Mouse (Mus musculus): ENCODE measurements at regions not wholly inside any gene's neighbourhood (a gene's known extent, or its start where the extent isn't known, plus 50 kb on each side); places are given as distances from the start of the nearest gene placed in this dataset.

DNA sequence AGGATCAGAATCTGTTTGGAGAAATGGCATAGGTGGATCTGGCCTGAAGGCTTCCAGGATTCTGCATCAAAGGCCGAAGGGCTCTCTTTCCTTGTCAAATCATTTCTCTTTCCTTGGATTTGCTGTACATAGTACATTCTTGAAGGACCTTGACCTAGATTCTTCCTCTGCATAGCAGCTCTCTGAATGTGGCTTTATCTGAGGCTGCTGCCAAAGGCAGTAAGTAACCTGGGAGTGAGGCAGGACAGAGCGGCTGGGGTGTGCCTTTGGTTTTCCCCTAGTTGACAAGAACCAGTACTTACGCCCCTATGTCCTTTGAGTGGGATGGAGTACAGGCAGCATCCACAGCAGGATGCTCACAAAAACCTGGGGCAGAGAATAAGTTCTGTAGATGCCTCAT is 103.7 kb upstream of the Gls start:
- Histone ChIP-seq H3K4me1 (ENCODE audit: control insufficient read depth, insufficient read depth, low read length) (peaks cover 9% of the 10 kb centered on the region; the same call in 1 of the 2 replicates), H3K27ac (ENCODE audit: insufficient read depth, low read depth, low read length) (no peak overlapping the region), H3K27me3 (replicated peaks; ENCODE audit: control insufficient read depth, insufficient read depth, low read length) (no peaks in the 10 kb centered on the region), H3K4me3 (ENCODE audit: insufficient read depth, low read depth, low read length) (no peak overlapping the region), H3K36me3 (ENCODE audit: control insufficient read depth, insufficient read depth, low read length) (no peaks in the 10 kb centered on the region)
- WGBS, result 74% methylated on average over 3 of the region's 3 CpGs
- TF ChIP-seq CTCF (conservative IDR thresholded peaks at IDR 0.05; ENCODE audit: insufficient read depth, insufficient read length, low read depth, low read length), result no peak
- TF ChIP-seq POLR2A (IDR thresholded peaks at IDR 0.05; ENCODE audit: low read depth, low read length), result no peak
- peak; percentile 9 for DNase-seq

DNA sequence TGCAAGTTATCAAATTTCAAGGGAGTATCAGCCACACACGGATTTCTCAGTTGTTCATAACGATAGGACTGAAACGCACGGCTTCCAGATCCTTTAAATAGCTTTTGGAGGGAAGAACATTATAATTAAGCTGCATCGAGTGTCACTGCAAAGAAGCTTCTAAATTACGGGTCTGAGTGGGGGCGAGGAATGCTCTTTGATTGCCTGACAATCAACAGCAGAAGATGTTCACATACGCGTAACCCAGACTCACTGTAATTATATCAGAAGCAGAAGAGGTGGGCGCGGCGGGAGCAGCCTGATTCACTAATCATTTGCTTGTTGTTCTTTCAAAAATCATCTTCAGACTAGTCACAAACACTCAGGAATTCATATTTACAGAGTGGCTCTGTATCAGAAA is 99.0 kb upstream of the Gls start:
- DNase-seq, result no peak
- H3K4me3 ChIP-seq (ENCODE audit: insufficient read depth, low read depth, low read length), result no peak overlapping the region
- H3K36me3 ChIP-seq (ENCODE audit: control insufficient read depth, insufficient read depth, low read length), result no peaks in the 10 kb centered on the region
- H3K27me3 ChIP-seq (replicated peaks; ENCODE audit: control insufficient read depth, insufficient read depth, low read length), result no peaks in the 10 kb centered on the region
- no peak for TF ChIP-seq POLR2A (IDR thresholded peaks at IDR 0.05; ENCODE audit: low read depth, low read length)
- H3K27ac ChIP-seq (ENCODE audit: insufficient read depth, low read depth, low read length), result no peak overlapping the region
- WGBS, result 42% methylated on average over 12 of the region's 12 CpGs
- H3K4me1 ChIP-seq (ENCODE audit: control insufficient read depth, insufficient read depth, low read length), result no peaks in the 10 kb centered on the region

DNA sequence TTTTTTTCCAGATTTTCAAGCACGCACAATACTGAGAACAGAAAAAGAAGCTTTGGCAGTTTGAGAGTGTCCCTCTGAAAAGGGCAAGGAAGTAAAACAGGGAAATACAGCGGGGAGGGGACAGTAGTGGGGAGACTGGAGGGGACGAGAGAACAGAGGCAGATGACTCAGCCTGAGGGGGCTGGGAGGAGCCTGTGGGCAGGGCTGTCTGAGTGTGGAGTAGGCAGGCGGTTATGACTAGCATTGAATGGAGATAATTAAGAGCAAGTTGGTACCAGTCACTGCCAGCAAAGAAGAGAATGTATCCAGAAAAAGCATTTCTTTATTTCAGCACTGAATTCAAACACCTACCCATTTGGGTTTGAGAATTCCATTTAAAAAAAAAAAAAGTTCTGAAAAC is 98.4 kb upstream of the Gls start:
- Histone ChIP-seq H3K27ac (ENCODE audit: insufficient read depth, low read depth, low read length) (no peak overlapping the region), H3K36me3 (ENCODE audit: control insufficient read depth, insufficient read depth, low read length) (no peaks in the 10 kb centered on the region), H3K27me3 (replicated peaks; ENCODE audit: control insufficient read depth, insufficient read depth, low read length) (no peaks in the 10 kb centered on the region), H3K4me3 (ENCODE audit: insufficient read depth, low read depth, low read length) (no peak overlapping the region), H3K4me1 (ENCODE audit: control insufficient read depth, insufficient read depth, low read length) (no peaks in the 10 kb centered on the region)
- peak; percentile 3 for DNase-seq
- WGBS, result 42% methylated on average over 4 of the region's 4 CpGs
- TF ChIP-seq POLR2A (IDR thresholded peaks at IDR 0.05; ENCODE audit: low read depth, low read length), result no peak
- no peak for TF ChIP-seq CTCF (conservative IDR thresholded peaks at IDR 0.05; ENCODE audit: insufficient read depth, insufficient read length, low read depth, low read length)

DNA sequence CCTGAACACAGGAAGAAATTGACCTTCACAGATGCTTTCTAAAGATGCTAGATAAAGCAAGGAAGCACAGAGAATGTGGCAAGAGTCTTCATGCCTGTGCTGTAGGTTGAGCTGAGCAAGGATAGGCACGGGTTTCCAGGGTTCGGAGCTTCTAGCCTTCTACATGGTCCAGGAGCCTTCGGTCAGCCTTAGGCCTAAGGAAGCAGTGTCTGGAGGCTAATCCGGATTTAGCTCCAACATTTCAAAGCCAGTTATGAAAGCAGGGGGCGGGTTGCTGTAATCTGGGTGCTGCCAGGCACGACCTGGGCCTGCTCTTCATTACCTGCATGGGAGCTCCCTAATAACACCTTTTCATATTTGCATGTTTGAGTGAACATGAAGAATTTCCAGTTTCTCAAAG is 97.5 kb upstream of the Gls start:
- Histone ChIP-seq H3K4me1 (ENCODE audit: control insufficient read depth, insufficient read depth, low read length) (no peaks in the 10 kb centered on the region), H3K36me3 (ENCODE audit: control insufficient read depth, insufficient read depth, low read length) (no peaks in the 10 kb centered on the region), H3K27ac (ENCODE audit: insufficient read depth, low read depth, low read length) (no peak overlapping the region), H3K27me3 (replicated peaks; ENCODE audit: control insufficient read depth, insufficient read depth, low read length) (no peaks in the 10 kb centered on the region), H3K4me3 (ENCODE audit: insufficient read depth, low read depth, low read length) (no peak overlapping the region)
- TF ChIP-seq CTCF (conservative IDR thresholded peaks at IDR 0.05; ENCODE audit: insufficient read depth, insufficient read length, low read depth, low read length) (no peak), POLR2A (IDR thresholded peaks at IDR 0.05; ENCODE audit: low read depth, low read length) (no peak)
- 81% methylated on average over 6 of the region's 6 CpGs for WGBS
- no peak for DNase-seq

DNA sequence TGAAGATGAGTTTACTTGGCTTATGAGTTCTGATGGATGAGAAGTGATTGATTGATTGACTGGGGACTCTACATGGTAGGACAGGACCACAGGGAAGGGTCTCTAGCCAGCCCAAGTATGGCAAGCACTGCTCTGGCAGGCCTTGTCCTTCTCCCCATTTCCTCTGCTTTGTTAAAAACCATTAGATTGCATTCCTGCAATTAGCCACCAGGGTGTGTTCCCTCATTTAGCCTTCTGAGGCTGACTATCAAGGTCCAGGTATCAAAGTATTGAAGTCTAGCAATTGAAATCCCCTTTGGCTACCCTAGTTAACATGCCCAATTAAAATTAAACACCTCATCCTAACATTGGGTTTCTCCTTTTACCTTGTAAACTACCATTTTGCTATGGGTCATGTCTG is 95.5 kb upstream of the Gls start:
- Histone ChIP-seq H3K36me3 (ENCODE audit: control insufficient read depth, insufficient read depth, low read length) (no peaks in the 10 kb centered on the region), H3K27ac (ENCODE audit: insufficient read depth, low read depth, low read length) (no peak overlapping the region), H3K27me3 (replicated peaks; ENCODE audit: control insufficient read depth, insufficient read depth, low read length) (no peaks in the 10 kb centered on the region), H3K4me3 (ENCODE audit: insufficient read depth, low read depth, low read length) (no peak overlapping the region), H3K4me1 (ENCODE audit: control insufficient read depth, insufficient read depth, low read length) (no peaks in the 10 kb centered on the region)
- DNase-seq, result no peak
- no peak for TF ChIP-seq POLR2A (IDR thresholded peaks at IDR 0.05; ENCODE audit: low read depth, low read length)
- no peak for TF ChIP-seq CTCF (conservative IDR thresholded peaks at IDR 0.05; ENCODE audit: insufficient read depth, insufficient read length, low read depth, low read length)

DNA sequence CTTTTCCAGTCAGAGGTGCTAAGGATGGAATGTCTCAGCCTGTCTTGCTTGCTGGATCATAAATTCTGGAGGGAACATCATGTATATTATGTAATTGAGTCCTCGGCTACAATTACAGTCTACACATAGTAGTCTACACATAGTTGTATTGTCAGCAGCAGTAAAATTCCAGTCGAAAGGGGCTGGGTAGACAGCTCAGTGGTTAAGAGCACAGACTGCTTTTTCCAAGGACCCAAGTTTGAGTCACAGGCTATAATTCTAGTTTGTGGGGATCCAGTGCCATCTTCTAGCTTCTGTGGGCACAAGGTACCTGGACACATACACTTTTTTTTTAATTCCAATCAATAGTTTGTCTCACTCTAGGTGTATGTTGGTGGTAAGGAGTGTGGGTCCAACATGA is 91.3 kb upstream of the Gls start:
- H3K4me1 ChIP-seq (ENCODE audit: control insufficient read depth, insufficient read depth, low read length), result no peaks in the 10 kb centered on the region
- no peaks in the 10 kb centered on the region for H3K36me3 ChIP-seq (ENCODE audit: control insufficient read depth, insufficient read depth, low read length)
- 57% methylated on average over 2 of the region's 2 CpGs for WGBS
- no peak overlapping the region for H3K27ac ChIP-seq (ENCODE audit: insufficient read depth, low read depth, low read length)
- H3K27me3 ChIP-seq (replicated peaks; ENCODE audit: control insufficient read depth, insufficient read depth, low read length), result no peaks in the 10 kb centered on the region
- no peak for DNase-seq
- H3K4me3 ChIP-seq (ENCODE audit: insufficient read depth, low read depth, low read length), result no peak overlapping the region
- TF ChIP-seq POLR2A (IDR thresholded peaks at IDR 0.05; ENCODE audit: low read depth, low read length) (no peak), CTCF (conservative IDR thresholded peaks at IDR 0.05; ENCODE audit: insufficient read depth, insufficient read length, low read depth, low read length) (no peak)

DNA sequence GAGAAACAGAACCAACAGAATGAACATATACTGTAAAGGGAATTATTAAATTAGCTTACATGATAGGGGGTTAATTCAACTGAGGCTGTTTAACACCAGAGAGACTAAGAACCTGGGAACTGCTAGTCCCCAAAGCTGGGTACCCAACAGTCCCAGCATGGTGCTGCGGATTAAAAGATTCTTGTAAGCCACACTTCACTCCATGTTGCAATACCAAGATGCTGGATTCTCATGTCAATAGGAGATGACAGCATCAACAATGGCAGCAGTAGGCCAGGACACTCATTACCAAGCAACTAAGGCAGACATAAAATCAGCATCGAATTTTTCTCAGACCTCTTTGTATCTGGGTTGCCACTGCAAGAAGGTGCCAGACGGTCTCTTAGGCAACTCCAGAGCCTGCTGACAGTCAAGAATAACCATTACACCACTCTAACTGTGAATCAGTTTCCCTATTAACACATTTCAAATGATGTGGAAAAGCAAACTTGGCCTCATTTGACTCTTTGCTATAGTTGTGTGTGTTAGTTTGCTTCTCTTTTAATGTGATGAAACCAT is 79.1 kb upstream of the Gls start:
- WGBS, result 88% methylated on average over 3 of the region's 3 CpGs

DNA sequence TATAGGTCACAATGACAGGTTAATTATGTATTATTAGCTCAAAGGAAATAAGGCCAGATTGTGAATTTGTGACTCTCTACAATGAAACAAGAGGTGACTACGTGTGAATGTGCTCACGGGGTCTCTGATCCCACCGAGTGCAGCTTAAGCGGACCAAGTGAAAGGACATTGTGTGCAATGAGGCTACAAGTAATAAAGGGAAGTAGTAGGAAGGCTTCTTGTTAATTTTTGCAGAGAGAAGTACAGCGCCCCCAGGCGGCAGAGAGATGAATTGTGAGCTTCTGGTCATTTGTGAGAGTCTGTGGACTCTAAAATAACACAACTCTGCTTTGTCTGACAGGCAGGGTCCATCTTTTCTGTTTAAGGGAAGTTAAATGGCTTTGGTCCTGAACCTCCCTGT is 73.9 kb upstream of the Gls start:
- no peak overlapping the region for H3K27ac ChIP-seq (ENCODE audit: insufficient read depth, low read depth, low read length)
- H3K4me3 ChIP-seq (ENCODE audit: insufficient read depth, low read depth, low read length), result no peak overlapping the region
- no peaks in the 10 kb centered on the region for H3K27me3 ChIP-seq (replicated peaks; ENCODE audit: control insufficient read depth, insufficient read depth, low read length)
- TF ChIP-seq CTCF (conservative IDR thresholded peaks at IDR 0.05; ENCODE audit: insufficient read depth, insufficient read length, low read depth, low read length) (0 out of 2 replicates have a peak, but pooled peaks have one; percentile 20), POLR2A (IDR thresholded peaks at IDR 0.05; ENCODE audit: low read depth, low read length) (no peak)
- no peaks in the 10 kb centered on the region for H3K4me1 ChIP-seq (ENCODE audit: control insufficient read depth, insufficient read depth, low read length)
- H3K36me3 ChIP-seq (ENCODE audit: control insufficient read depth, insufficient read depth, low read length), result no peaks in the 10 kb centered on the region
- WGBS, result 62% methylated on average over 6 of the region's 6 CpGs
- DNase-seq, result no peak

More for the DNA sequence above, 79.1 kb upstream of the Gls start:
- DNase-seq, result no peak
- Histone ChIP-seq H3K27me3 (replicated peaks; ENCODE audit: control insufficient read depth, insufficient read depth, low read length) (no peaks in the 10 kb centered on the region), H3K36me3 (ENCODE audit: control insufficient read depth, insufficient read depth, low read length) (no peaks in the 10 kb centered on the region), H3K4me1 (ENCODE audit: control insufficient read depth, insufficient read depth, low read length) (no peaks in the 10 kb centered on the region), H3K27ac (ENCODE audit: insufficient read depth, low read depth, low read length) (no peak overlapping the region), H3K4me3 (ENCODE audit: insufficient read depth, low read depth, low read length) (no peak overlapping the region)
- TF ChIP-seq POLR2A (IDR thresholded peaks at IDR 0.05; ENCODE audit: low read depth, low read length) (no peak), CTCF (conservative IDR thresholded peaks at IDR 0.05; ENCODE audit: insufficient read depth, insufficient read length, low read depth, low read length) (no peak)
